Mouse (Mus musculus): ENCODE data around the gene Fgf22.

The Fgf22 gene

DNA sequence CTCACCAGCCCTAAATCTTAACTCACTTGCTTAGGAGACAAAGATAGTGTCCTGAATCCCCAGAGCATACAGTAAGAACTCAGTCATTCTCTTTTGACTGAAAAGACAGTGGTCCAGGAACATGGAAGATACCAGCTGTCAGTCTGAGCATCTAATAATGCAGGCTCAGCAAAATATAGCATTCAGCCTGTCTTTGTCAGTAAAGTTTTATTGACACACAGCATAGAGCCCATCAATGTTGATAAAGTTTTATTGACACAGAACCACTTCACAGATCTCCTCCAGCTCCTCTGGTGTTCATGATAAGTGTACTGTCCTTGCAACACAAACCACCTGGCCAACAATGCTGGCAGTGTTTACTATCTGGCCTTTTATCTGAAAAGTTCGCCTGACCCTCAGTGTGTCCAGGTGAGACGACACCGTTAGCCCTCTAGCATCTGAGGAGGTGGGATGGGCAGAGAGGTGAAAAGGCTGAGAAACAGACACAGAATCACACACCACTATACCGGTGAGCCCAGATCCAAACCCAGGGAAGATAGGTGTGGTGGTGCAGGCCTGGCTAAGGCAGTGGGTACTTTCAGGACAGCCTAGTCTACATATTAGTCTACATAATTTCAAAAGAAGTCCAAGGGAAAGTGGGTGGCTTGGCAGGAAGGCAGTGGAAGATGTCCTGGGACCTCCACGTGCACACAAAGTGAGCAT is 37.6 kb downstream of the Fgf22 start:
- in situ Hi-C loops (cut with MseI, MboI): no loop called here

DNA sequence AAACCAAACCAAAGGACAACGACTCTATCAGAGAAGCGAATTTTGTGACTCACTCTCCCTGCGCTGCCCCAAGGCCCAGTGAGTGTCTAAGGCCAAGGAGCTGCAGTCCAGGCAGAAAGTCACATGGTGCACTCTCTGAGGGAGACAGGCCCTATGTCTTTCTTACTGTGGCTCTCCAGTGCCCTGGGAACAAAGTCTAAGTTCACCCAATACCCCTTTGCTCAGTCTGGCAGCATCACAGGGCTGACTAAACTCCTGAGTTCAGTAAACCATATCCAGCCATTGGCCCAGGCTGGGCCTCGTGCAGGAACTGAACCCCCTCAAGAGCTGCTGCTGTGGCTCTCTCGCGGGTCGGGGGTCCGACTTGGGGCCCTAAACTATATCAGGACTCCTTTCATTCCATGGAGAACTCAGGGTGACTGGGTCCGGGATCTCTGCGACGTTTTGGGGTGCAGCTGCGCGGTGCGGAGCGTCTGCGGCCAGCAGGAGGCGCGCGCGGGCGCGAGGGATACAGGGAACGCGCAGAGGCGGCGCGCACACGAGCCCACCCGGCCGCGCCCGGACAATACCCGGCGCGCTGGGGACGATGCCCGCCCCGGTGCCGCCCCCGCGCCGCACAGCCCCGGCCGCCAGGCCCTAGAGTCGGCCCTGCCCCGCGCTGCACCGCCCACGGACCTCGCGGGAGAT is 38.3 kb downstream of the Fgf22 start, which contains the start of gene Palm:
TSS of gene Palm (plus strand) at position 522 of the 687 bp plus-strand sequence.
- in situ Hi-C loops (cut with MseI, MboI): no loop called here

DNA sequence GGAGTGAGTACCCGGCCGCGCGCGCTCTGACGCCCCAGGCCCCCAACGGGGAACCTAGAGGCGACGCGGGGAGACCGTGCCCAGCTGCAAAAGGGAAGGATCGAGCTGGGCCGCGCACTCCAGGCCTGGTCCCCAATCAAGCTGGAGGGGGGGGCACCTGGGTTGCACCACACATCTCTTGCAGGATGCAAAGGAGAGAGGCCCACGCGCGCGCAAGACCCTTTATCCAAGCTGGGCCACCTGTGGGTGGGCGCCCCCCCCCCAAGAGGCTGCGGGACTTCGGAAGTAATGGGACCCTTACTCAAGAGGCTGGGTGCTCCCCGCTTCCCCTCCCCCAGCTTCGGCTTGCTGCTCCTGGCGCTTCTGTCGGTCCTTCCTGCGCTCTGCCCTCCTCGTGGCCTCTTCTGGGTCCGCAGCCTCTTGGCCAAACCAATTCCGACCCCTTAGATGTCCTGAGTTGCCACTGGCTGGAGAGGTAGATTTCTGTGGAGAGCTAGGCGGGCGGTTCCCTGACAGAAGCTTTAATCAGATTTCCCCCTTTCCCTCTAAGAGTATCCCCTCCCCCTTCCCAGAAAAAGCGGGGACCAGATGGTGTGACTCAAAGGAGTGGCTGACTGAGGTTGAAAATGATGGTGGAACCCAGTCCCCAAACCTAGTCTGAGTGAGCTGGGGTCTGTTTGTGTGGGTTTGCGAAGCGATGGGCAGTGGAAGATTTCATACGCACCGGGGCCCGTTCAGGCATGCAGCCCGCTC is 39.0 kb downstream of the Fgf22 start:
- in situ Hi-C loops (cut with MseI, MboI): no loop called here

DNA sequence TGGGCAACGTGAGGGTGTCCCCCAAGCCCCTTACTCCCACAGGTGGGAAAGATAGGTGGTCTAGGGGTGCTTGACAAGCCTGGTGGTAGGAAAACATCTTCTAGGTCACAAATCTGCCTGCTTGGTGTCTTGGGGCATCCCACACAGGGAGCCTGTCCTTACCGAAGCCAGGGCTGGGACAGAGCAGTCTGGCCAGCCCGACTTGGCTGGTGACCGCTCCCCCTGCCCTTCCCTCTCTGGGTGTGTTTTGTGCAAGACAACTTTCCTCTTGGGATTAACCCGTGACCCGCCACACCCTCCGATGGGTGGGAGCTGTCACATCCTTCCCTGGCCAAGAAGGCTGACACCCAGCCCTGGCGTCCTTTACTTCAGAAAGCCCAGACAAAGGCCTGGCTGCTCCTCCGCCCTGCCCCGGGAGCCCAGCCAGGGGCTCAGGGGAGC is 39.6 kb downstream of the Fgf22 start:
- in situ Hi-C loops (cut with MseI, MboI): no loop called here

DNA sequence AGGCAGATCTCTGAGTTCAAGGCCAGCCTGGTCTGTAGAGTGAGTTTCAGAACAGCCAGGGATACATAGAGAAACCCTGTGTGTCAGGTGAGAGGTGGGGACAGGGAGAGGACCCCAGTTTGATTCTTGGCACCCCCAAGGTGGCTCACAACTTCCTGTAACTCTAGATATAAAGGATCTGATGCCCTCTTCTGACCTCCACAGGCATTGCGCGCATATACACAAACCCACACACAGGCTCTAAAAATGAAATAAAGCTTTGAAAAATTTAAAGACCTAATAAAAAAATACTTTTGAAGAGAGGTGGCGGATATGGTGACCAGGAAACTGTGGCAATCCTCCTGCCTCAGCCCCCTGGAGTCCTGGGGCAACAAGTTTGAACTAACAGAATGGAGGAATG is 41.0 kb downstream of the Fgf22 start:
- in situ Hi-C loops (cut with MseI, MboI): no loop called here

DNA sequence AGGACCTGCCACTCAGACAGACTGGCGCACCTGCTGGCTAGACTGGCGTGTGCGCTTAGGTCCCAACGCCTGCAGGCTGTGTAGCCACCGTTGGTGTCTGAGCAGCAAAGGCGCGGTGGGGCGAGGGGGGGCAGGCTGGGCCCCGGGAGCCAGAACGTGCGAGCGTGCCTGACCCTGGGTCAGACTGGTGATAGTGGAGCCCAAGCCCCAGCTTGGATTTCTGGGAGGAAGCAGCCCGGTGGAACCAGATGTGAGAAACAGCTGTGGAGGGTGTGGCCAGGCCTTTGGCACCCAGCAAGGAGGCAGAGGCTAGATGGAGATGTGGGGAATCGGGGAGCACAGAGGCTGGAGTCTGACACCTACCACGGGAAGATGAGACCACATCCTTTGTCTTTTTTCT is 42.5 kb downstream of the Fgf22 start:
- in situ Hi-C loops (cut with MseI, MboI): no loop called here

DNA sequence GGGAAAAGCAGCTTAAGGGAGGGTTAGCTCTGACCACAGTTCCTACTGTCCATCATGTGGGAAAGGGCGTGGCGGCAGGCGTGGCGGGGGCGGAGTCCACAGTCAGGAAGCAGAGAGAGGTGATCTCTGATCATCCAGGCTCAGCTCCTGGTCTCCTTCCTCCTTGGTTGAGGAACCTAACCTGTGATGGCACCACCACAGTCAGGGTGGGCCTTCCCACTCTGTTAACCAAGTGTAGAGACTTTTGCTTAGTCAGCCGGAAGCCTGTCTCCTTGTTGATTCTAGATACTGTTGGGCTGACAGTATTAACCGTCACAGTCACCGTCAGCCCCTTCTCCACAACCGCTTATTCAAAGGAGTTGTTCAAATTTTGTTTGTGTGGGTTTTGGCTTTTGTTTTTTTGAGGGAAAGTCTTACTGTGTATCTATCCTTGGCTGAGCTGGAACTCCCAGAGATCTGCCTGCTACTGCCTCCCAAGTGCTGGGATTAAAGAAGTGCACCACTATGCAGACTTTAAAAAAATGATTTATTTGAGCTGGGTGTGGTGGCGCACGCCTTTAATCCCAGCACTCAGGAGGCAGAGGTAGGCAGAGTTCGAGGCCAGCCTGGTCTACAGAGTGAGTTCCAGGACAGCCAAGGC is 43.5 kb downstream of the Fgf22 start:
- in situ Hi-C loops (cut with MseI, MboI): no loop called here

DNA sequence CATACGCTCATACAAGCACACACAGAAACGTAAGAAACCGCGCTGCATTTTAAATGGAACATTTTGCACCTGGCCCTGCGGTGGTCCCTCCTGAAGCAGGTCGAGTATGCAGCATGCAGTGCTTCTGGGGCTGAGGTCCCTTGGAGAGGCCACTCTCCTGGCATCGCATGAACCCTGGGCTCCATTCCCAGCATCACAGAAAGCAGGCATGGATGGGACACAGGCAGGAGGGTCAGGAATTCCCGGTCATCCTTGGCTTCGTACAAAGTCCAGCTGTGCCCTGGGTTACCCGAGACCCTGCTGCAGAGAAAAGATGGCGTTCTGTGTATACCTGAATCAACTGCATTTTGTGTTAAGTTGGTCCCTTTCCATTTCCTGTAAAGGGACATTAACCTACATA is 45.6 kb downstream of the Fgf22 start:
- in situ Hi-C loops (cut with MseI, MboI): no loop called here

DNA sequence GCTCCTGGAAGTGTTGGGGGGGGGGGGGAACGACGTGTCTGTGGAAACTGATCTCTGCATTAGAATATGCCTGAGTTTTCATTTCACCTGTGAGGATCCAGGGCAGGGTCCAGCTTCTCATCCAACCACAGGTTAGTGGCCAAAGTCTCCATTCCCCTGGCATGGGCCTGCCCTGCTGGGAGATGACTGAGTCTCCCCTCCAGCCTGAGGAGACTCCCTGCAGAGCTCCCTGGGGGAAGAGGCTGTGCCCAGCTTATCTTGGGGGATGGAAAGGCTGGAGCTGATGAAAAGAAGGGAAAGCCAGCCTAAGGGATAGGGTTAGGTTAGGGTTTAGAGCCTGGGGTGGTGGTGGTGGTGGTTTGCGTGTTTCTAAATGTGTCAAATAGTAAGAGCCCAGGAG is 47.0 kb downstream of the Fgf22 start:
- in situ Hi-C loops (cut with MseI, MboI): no loop called here

DNA sequence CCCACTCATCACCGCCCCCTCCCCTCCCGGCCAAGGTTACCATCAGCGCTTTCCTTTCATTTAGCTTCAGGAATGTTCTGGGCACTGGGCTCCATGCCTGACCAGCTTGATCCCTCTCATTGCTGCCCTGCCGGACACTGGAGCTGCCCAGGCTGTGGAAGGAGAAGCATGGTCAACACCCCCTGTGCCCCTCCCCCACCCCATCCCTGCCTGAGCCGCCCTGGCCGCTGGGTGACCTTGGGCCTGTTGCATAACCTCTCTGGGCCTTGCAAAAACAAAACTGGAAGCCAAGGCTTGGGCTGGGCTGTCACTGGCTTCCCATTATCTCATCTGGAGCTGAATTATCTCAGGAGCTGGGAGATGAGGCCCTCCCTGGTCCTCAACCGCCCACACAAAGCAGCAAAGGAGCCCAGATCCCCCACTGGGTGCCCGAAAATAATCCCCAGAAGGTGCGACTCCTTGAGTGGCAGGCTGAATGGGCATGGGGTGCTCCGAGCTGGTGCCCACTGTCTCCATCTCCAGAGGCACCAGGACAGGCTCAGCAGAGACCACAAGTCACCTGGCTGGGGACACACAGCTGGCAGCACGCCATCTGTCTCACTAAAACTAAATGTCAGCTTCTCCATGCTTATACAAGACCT is 47.6 kb downstream of the Fgf22 start:
- in situ Hi-C loops (cut with MseI, MboI): no loop called here

DNA sequence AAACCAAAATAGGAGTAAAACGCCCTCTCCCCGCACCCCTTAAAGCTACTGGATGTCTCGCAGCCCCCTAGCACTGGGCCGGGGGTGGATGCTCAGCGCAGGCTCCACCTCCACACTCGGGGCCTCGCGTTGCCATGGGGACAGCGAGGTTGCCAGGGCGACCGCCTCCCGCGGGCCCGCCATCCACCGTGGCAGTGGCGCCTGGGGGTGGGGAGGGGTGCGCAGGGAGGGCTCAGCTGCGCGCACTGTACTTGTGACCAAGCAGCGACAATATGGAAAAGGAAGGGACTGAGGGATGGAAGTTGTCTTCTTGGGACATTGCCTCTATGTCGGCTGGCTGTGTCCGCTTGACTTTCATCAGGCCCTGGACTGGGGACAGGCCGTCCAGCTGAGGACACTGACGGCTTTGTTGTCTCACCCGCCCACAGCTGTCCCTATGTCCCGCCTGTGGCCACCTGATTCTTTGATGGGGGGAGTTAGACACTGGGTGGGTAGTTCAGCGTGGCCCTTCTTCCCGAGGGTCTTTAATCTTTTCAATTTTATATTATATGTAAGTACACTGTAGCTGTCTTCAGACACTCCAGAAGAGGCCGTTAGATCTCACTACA is 48.9 kb downstream of the Fgf22 start:
- in situ Hi-C loops (cut with MseI, MboI): no loop called here

DNA sequence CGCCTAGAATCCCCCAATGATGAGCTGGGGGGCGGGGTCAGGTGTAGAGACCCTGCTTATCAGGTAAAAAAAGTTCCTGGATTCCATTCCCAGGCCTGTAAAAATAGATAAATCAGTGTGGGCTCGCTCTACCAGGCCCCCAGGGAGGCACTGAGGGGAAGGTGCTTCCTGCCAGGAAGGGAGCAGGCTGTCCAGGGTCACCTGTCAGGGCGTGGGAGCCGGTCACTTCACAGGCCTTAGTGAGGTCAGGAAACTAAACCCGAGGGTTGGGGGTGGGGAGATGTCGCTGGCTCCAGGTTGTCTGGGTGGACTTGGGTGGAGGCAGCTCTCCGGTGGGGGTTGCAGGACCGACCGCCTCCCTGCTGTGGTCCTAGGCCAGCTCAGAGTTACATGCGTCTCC is 50.8 kb downstream of the Fgf22 start:
- in situ Hi-C loops (cut with MseI, MboI): no loop called here

DNA sequence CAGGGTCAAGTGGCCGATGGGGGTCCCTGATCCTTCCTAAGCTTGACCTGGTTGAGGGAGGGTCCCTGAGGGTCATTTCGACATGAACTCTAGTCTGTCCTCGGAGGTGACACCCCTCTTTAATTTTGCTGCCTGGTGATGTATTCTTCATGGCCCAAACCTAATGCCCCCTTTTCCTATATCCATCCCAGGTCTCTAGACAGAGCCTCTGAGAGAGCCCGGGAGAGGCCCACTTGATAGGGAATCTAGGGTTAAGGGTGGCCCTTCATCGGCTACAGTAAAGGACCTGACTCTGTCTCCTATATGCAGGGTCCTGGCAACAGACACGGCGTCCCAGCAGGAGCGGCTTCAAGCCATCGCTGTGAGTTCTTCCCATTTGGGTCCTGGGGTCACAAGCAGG is 51.5 kb downstream of the Fgf22 start:
- in situ Hi-C loops (cut with MseI, MboI): no loop called here

DNA sequence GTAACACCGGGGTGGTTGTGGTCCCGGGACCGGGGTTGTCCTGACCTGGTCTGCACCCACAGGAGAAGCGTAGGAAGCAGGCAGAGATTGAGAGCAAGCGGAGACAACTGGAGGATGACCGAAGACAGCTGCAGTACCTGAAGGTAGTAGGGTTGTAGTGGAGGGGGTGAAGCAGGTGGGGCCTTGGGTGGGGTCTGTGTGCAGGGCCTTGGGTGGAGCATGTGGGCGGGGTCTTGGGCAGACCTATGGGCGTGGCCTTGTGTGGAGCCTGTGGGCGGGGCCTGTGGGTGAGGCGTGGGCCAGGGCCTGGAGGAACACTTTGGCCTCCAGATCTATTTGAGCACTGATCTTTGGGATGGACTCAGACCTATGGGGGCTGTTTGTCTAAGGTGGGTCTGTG is 52.1 kb downstream of the Fgf22 start:
- in situ Hi-C loops (cut with MseI, MboI): no loop called here

DNA sequence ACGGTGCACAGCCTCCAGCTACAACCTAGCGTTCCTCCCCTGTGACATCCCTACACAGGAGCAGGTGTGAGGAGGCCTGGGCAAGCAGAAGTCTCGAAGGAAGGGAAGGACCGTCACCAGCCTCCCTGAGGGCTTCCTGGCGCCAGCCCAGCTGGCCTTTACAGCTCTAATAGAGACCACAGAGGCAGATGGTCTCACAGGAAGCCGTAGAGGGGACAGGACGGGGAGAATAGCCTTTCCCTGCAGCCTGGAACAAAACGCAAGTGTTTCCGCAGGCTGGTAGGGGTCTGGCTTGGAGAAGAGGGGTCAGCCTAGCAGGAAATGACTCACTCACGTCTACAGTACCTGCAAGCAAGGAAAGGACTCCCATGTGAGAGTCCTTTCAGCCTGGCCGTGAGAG is 53.0 kb downstream of the Fgf22 start:
- in situ Hi-C loops (cut with MseI, MboI): no loop called here

Measured in mouse trophoblast stem cell (cell line).